Mouse (Mus musculus): ENCODE measurements around the gene Adar.

Gene Adar

DNA sequence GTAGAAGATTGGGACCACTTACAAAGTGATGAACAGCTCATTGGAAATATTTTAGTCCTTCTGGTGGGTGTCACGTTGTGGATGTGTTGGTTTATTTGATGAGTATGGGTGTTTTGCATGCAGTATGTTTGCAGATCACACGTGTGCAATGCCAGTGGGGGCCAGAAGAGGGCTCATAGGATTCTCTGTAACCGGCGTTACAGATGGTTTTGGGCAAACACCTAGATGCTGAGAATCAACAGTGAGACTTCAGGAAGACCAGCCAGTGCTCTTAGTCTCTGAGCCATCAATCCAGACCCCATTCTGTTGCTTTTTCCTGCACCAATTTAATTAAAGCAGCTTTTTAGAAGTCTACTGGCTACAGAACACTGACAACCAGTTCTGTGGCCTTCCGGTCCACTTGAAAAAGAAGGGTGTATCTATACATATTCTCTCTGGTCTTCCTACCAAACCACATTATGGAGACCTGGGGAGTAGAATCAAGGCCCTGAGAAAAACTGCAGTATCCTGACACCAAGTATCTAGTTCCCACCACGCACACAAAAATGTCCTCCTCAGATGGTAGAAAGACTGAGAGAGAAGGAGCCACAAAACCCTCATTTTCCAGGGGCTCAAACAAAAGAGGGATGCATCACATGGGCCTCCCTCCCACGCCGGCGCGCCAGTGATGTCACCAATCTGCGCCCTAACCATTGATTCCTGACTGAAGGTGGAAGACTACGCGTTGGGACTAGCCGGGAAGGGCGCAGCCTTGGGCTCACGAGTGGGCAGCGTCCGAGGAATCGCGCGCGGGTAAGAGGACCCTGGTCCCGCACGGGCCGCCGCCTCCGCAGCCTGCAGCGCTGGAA, at the start of gene Adar:
Gene Adar (plus strand): TSS at position 664 of the 848 bp plus-strand sequence.
- DNase-seq (ENCODE audit: low spot score) = peak; percentile 92

DNA sequence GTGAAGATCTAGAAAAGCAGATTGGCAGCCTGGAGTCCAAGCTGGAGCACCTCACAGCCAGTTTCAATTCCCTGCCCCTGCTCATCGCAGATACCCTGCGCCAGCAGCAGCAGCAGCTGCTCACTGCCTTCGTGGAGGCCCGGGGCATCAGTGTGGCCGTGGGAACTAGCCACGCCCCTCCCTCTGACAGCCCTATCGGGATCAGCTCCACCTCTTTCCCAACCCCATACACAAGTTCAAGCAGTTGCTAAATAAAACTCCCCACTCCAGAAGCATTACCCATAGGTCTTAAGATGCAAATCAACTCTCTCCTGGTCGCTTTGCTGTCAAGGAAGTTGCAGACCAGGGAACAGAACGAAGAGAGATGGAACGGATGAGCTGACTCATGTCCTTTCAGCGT, 47.7 kb upstream of the Adar start:
- DNase-seq (ENCODE audit: low spot score) = no peak

- no peak for DNase-seq (ENCODE audit: low spot score)
Measured at GRCm38 (mm10) chr3:89671334-89671733, 43.5 kb upstream of the Adar start.

DNA sequence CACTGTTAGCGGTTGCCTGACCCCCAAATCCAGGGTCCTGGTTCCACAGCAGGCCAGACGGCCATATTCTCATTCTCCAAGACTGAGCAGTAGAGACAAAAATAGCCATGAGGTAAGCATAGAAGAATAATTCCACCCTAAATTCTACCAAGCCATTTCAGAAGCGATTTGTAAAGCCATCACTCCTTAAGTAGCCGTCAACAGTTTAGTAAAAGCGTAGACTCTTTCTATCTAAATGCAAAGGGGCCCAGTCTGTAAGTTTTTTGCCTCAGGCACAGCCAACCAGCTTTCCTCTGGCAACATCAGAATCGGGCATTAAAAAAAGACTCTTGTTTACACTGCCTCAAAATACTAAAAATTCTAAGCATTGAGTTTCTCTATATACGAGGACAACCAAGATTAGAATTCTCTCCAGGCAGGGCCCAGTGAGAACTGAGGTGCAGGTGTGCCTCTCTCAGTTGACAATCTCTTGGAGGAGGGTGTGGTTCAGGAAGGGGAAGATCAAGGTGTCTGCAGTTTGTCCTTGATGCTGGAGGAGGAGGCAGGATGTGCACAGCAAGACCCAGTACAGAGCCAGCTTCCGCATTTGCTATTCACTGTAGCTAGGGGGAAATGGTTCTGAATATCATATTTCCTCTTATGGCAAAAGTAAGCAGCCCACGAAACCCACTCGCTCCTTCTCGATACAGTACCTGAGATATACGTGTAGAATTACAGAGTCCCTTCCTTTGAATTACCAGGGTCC, 42.1 kb upstream of the Adar start:
- no peak for DNase-seq (ENCODE audit: low spot score)

GRCm38 (mm10) chr3:89677617-89678016, 37.2 kb upstream of the Adar start:
- no peak for DNase-seq (ENCODE audit: low spot score)

GRCm38 (mm10) chr3:89686031-89686430, 28.8 kb upstream of the Adar start:
- no peak for DNase-seq (ENCODE audit: low spot score)

GRCm38 (mm10) chr3:89688694-89689581, 25.9 kb upstream of the Adar start:
- peak; percentile 87 for DNase-seq (ENCODE audit: low spot score)

- no peak for DNase-seq (ENCODE audit: low spot score)
Measured at GRCm38 (mm10) chr3:89691776-89692175, 23.0 kb upstream of the Adar start.

DNA sequence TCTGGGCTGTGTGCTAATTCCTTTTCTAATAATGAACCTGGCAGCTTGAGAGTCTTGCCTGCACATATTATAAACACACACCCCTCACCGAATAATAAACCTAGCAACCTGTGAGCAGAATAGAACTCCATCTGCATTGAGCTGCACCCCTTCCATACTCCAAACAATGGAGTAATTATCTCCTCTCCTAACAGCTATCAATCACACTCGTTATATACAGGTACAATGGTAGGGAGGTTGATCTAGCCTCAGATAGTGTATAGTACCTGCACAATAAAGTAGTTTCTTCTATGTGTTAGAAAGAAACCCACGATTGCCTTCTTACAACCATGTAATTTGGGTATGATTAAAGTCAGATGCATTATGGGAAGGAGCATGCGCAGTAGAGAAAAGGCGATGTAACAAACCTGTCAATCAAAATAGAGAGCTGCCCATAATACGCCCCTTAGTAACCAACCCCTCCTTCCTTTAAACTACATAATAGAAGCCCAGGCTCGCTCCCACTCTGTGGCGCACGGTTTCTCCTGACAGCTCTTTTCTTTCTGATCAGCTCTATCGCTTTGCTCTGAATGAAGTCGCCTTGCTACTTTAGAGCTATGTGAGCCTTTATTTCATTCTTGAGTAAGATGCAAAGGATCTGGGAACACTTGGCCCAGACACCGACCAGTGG, 18.5 kb upstream of the Adar start:
- no peak for DNase-seq (ENCODE audit: low spot score)

DNA sequence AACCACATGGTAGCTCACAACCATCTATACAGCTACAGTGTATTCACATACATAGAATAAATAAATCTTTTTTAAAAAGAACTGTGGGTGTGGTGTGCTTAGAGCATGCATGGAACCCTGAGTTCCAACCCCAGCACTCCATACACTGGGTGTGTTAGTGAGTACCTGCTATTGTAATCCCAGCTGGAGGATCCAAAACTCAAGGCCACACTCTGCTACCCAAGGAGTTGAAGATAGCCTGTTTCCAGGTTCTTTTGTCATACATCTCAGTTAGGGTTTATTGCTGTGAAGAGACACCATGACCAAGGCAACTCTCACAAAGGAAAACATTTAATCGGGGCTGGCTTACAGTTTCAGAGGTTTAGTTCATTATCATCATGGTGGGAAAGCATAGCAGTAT, 15.9 kb upstream of the Adar start:
- DNase-seq (ENCODE audit: low spot score) = no peak

GRCm38 (mm10) chr3:89700461-89700860, 14.4 kb upstream of the Adar start:
- DNase-seq (ENCODE audit: low spot score) = no peak

- no peak for DNase-seq (ENCODE audit: low spot score)
Measured at GRCm38 (mm10) chr3:89703596-89703995, 11.2 kb upstream of the Adar start.

DNA sequence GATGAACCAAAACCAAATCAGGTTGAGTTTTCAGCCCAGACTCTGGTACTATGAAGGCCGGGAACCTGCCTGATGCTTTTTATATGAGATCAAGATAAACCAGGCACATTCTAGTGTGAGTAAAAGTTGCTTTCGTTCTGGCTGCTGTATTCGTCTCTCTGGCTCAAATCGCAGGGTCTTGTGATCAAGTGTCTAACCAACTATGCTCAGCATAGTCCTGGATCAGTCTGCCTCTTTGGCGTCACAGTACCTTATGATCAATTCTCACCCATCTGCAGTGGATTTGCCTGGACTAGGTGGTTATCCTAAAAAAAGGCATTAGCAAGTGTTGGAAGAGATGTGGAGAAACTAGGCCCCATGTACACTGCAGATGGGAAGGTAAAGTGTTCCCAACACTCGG, 10.8 kb upstream of the Adar start:
- no peak for DNase-seq (ENCODE audit: low spot score)

DNA sequence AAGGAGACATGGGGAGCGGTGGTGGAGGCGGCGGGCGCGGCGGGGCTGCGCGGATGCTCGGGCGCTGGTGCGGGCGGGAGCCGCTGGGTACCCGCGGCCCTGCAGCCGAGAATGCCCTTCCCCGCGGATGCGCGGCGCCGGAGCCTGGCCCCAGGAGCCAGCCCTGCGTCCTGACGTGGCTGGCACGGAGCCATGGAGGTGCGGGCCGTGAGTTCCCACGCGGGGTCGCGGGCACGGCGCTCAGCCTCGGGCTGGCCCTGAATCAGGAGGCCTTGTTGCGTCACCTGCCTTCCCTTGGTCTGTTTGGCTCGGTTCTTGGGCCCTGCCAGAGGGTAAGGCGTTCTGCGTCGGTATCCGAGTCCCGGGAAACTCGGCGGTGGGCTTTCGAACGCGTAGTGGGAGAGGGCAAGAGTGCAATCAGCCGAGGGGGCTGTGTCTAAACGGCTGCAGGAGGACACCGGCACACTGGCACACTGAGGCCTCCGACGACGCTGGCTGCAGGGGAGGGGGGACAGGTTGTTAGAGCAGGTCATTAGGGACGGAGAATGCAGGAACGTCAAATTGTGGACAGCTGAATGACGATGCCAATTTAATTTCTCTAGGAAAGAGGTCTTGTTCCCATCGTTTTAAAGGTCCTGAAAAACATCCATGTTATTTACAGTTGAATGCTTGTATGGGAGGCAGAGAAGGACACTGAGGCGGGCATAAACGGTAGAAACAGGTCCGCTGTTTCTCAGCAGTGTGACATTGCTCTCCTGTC, 565 bp downstream of the Adar start:
- DNase-seq (ENCODE audit: low spot score) = no peak

DNA sequence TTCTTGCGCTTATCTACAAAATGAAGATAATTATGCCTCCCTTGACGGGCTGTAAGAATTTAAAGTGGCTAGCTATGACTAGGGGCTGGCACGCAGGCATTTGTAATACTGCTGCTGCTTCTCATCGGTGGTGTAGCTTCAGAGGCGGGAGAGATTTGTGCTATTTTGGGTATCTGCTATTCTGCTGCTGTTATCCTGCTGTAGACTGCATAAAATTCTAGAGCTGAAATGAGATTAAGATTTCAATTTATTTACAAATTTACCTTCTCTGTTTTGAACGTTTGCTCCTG, 1.1 kb downstream of the Adar start:
- DNase-seq (ENCODE audit: low spot score) = no peak

- no peak for DNase-seq (ENCODE audit: low spot score)
Measured at GRCm38 (mm10) chr3:89722032-89722431, 7.2 kb downstream of the Adar start.

GRCm38 (mm10) chr3:89723400-89724084, 8.7 kb downstream of the Adar start:
- no peak for DNase-seq (ENCODE audit: low spot score)

DNA sequence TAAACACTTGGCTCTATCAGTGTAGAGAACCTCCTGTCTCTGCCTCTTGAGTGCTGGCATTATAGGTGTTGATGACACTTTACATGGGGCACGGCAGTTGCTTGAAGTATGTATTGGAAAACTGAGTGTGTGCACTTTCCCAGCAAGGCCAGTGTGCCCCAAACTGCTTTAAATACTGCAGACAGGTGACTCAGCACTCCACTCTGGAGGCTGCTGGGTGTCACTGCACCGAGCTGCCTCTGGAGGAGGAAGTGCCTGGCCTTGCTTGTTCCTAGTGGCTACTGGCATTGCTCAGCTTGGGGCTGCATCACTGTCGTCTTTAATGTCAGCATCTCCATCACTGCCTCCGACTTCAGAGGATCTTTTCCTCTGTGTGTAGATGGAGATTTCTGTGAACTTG, 12.2 kb downstream of the Adar start:
- DNase-seq (ENCODE audit: low spot score) = no peak

DNA sequence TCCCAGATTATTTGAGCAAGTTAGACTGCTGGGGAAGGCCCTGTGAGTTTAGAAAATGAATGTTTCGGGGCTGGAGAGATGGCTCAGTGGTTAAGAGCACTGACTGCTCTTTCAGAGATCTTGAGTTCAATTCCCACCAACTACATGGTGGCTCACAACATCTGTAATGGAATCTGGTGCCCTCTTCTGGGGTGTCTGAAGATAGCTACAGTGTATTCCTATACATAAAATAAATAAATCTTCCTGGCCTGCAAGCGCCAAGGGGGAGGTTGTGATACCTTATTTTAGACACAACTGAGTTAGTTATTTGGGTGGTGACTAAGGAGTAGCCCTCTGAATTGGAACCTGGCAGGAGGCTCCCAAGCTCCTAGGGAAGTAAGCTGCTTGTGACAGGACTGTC, 14.0 kb downstream of the Adar start:
- DNase-seq (ENCODE audit: low spot score) = no peak

All from layer of hippocampus, adult 9-10 months (tissue).